Mouse (Mus musculus) heart, postnatal 4 days (tissue): ENCODE results near the gene Gm37419. TPM values are rescaled to one million over a fixed set of nuclear protein-coding genes. Genes with fewer than 3 reads are reported as not detected.

Source experiments
- DNase-seq: peaks from one replicate; pipeline ENCODE4 v3.0.0; 2021
- total RNA-seq, 2 experiments: library from RNA; stranded (reverse); gene quantifications; 2 replicates each; pipeline ENCODE4 v1.2.3; 2021

Gm37419 gene
- total RNA-seq, 2 experiments from 2014 or later = not detected

- no peak for DNase-seq
Observed at GRCm38 (mm10) chr16:23980201-23980870, 7.9 kb upstream of the Gm37419 start.

- peak; percentile 50 for DNase-seq
Observed at GRCm38 (mm10) chr16:23980991-23981720, 7.1 kb upstream of the Gm37419 start.

GRCm38 (mm10) chr16:23981925-23982851 is 6.1 kb upstream of the Gm37419 start:
- peak; percentile 87 for DNase-seq

- DNase-seq = peak; percentile 85
Observed at GRCm38 (mm10) chr16:23982891-23983588, 5.2 kb upstream of the Gm37419 start.

GRCm38 (mm10) chr16:23984183-23984582 is 4.1 kb upstream of the Gm37419 start:
- DNase-seq = peak; percentile 96

GRCm38 (mm10) chr16:23984760-23985466 is 3.4 kb upstream of the Gm37419 start:
- DNase-seq = peak; percentile 50

GRCm38 (mm10) chr16:23985467-23985861 is 2.8 kb upstream of the Gm37419 start:
- DNase-seq = peak; percentile 70

GRCm38 (mm10) chr16:23986176-23986575 is 2.1 kb upstream of the Gm37419 start:
- DNase-seq = peak; percentile 34

- DNase-seq = peak; percentile 46
Observed at GRCm38 (mm10) chr16:23986871-23987270, 1.4 kb upstream of the Gm37419 start.

- DNase-seq = peak; percentile 66
Observed at GRCm38 (mm10) chr16:23987341-23988156, 733 bp upstream of the Gm37419 start.

- no peak for DNase-seq
Observed at GRCm38 (mm10) chr16:23988157-23988465, 171 bp upstream of the Gm37419 start.

- peak; percentile 69 for DNase-seq
Observed at GRCm38 (mm10) chr16:23989209-23990160, 1.2 kb downstream of the Gm37419 start.

- no peak for DNase-seq
Observed at GRCm38 (mm10) chr16:23990161-23990970, 2.1 kb downstream of the Gm37419 start.

GRCm38 (mm10) chr16:23991170-23991569 is 2.9 kb downstream of the Gm37419 start:
- peak; percentile 95 for DNase-seq

- DNase-seq = no peak
Observed at GRCm38 (mm10) chr16:23991846-23992580, 3.7 kb downstream of the Gm37419 start.

GRCm38 (mm10) chr16:23993351-23994321 is 5.4 kb downstream of the Gm37419 start:
- no peak for DNase-seq

- no peak for DNase-seq
Observed at GRCm38 (mm10) chr16:23996342-23996741, 8.1 kb downstream of the Gm37419 start.
